In genomic region chr7:101107968-101108652, GRCm38 (mm10) we compare ENCODE assay signal across 7 mouse cellular contexts. TPM values are rescaled to one million over a fixed set of nuclear protein-coding genes. Genes with fewer than 3 reads are reported as not detected.
DNase-seq lines count a peak whose midpoint lies in the region; ATAC-seq lines count a peak whose summit lies in the region.

No protein-coding gene starts in this region.

- no peaks in the 10 kb centered on the region; the same call in 1 of the 2 replicates for H3K27me3 ChIP-seq in embryonic facial prominence, embryonic 10.5 days (replicated peaks; ENCODE audit: low read depth, poor library complexity, severe bottlenecking)
- H3K27me3 ChIP-seq in limb, embryonic 10.5 days (ENCODE audit: low read depth, poor library complexity, severe bottlenecking): no peaks in the 10 kb centered on the region
- H3K27me3 ChIP-seq in midbrain, embryonic 13.5 days: no peaks in the 10 kb centered on the region

- peak overlapping the region; percentile 94 for H3K27ac ChIP-seq in embryonic facial prominence, embryonic 10.5 days (replicated peaks)
- H3K27ac ChIP-seq in limb, embryonic 10.5 days: peak overlapping the region; percentile 96
- peak overlapping the region; percentile 100 for H3K27ac ChIP-seq in midbrain, embryonic 13.5 days

- peak; percentile 89 for ATAC-seq in granulocyte monocyte progenitor cell, adult 5-6 weeks (replicated peaks; ENCODE audit: poor library complexity, severe bottlenecking)
- peak; percentile 96 for ATAC-seq in midbrain, embryonic 13.5 days

- peak; percentile 99 for DNase-seq in adrenal gland, postnatal 10 days
- peak; percentile 99 for DNase-seq in embryonic facial prominence, embryonic 10.5 days (ENCODE audit: low spot score)
- DNase-seq in kidney, adult 11 months: peak; percentile 97
- peak; percentile 99 for DNase-seq in limb, embryonic 10.5 days (ENCODE audit: low spot score)
- peak; percentile 83 for DNase-seq in spleen, adult 12 weeks (ENCODE audit: low spot score)

- H3K9me3 ChIP-seq in embryonic facial prominence, embryonic 10.5 days: no peaks in the 10 kb centered on the region
- no peaks in the 10 kb centered on the region for H3K9me3 ChIP-seq in limb, embryonic 10.5 days (replicated peaks)
- H3K9me3 ChIP-seq in midbrain, embryonic 13.5 days: no peaks in the 10 kb centered on the region

- WGBS in embryonic facial prominence, embryonic 10.5 days: under 1% methylated on average over 72 of the region's 75 CpGs
- 2% methylated on average over 72 of the region's 75 CpGs for WGBS in limb, embryonic 10.5 days
- WGBS in midbrain, embryonic 13.5 days: under 1% methylated on average over 57 of the region's 75 CpGs

- peak overlapping the region; percentile 93 for H3K9ac ChIP-seq in midbrain, embryonic 13.5 days (replicated peaks)

- peaks cover 21% of the 10 kb centered on the region for H3K36me3 ChIP-seq in embryonic facial prominence, embryonic 10.5 days (replicated peaks)
- peaks cover 20% of the 10 kb centered on the region for H3K36me3 ChIP-seq in limb, embryonic 10.5 days
- H3K36me3 ChIP-seq in midbrain, embryonic 13.5 days: peaks cover 10% of the 10 kb centered on the region

- peak overlapping the region; percentile 87 for H3K4me3 ChIP-seq in embryonic facial prominence, embryonic 10.5 days
- peak overlapping the region; percentile 89 for H3K4me3 ChIP-seq in limb, embryonic 10.5 days
- H3K4me3 ChIP-seq in midbrain, embryonic 13.5 days (replicated peaks): peak overlapping the region; percentile 84

- peak overlapping the region; percentile 78 for H3K4me2 ChIP-seq in midbrain, embryonic 13.5 days (replicated peaks)

- H3K4me1 ChIP-seq in embryonic facial prominence, embryonic 10.5 days: peaks cover 23% of the 10 kb centered on the region
- peaks cover 22% of the 10 kb centered on the region for H3K4me1 ChIP-seq in limb, embryonic 10.5 days
- peaks cover 27% of the 10 kb centered on the region for H3K4me1 ChIP-seq in midbrain, embryonic 13.5 days (replicated peaks)

RNA-seq across cellular contexts. Expression of gene Fchsd2, which starts 15.4 kb away (rescaled TPM):
- 10 to 100 TPM; 22.1 to 30.2 TPM for total RNA-seq in adrenal gland, postnatal 10 days (2021)
- polyA plus RNA-seq in embryonic facial prominence, embryonic 10.5 days (2016; fragmentation: Nextera tagmentation; extraction: Ambion mirVana): 18.7 and 20.9 TPM in 2 replicates
- 43.5 and 60.4 TPM in 2 replicates for total RNA-seq in granulocyte monocyte progenitor cell, adult 5-6 weeks (2014; fragmentation: Nextera tagmentation)
- 33.8 and 45.6 TPM in 2 replicates for total RNA-seq in granulocyte monocyte progenitor cell, adult 5-6 weeks (2017)
- polyA plus RNA-seq in limb, embryonic 10.5 days (2016; fragmentation: Nextera tagmentation; extraction: Ambion mirVana): 16.1 and 21.5 TPM in 2 replicates
- 37.5 and 38.2 TPM in 2 replicates for polyA plus RNA-seq in midbrain, embryonic 13.5 days (2015; fragmentation: Nextera tagmentation; extraction: Ambion mirVana)

Comparison
In these comparisons a context has a peak if more than half of its experiments do, and no peak if none do; other contexts are left out.
1. Peak in every context shown above with its lines: DNase-seq, ATAC-seq, H3K4me3 ChIP-seq and H3K27ac ChIP-seq.